Mouse (Mus musculus): ENCODE measurements around the gene Dennd2a. TPM values are rescaled to one million over a fixed set of nuclear protein-coding genes. Genes with fewer than 3 reads are reported as not detected.

Dennd2a gene
- polyA plus RNA-seq, 1 experiment from 2014 or later: 12.6 TPM

- no peak overlapping the region; the same call in 1 of the 2 replicates for H3K4me2 ChIP-seq
- no peak overlapping the region for H3K4me3 ChIP-seq (ENCODE audit: low read depth, low read length)
- H3K27me3 ChIP-seq (replicated peaks; ENCODE audit: control insufficient read depth, insufficient read depth, low read length): no peaks in the 10 kb centered on the region
- DNase-seq (ENCODE audit: low spot score) (no peak), ATAC-seq (replicated peaks; ENCODE audit: low FRiP score) (no peak)
- H3K4me1 ChIP-seq (replicated peaks; ENCODE audit: control insufficient read depth, insufficient read depth, low read length): peaks cover 6% of the 10 kb centered on the region; the same call in 1 of the 2 replicates
- 32% methylated on average over 6 of the region's 6 CpGs for WGBS
- H3K9me3 ChIP-seq (ENCODE audit: control insufficient read depth, low read length): peaks cover 3% of the 10 kb centered on the region; the same call in 1 of the 2 replicates
- peak overlapping the region; percentile 71; the same call in 1 of the 2 replicates for H3K27ac ChIP-seq (ENCODE audit: low read depth, low read length)
- no peak overlapping the region for H3K9ac ChIP-seq (ENCODE audit: low read depth, low read length)
- peaks cover 8% of the 10 kb centered on the region; the same call in 1 of the 2 replicates for H3K36me3 ChIP-seq (ENCODE audit: control insufficient read depth, insufficient read depth, low read length)
These were observed 41.9 kb downstream of the Dennd2a start for GRCm38 (mm10) chr6:39515739-39516131.

DNA sequence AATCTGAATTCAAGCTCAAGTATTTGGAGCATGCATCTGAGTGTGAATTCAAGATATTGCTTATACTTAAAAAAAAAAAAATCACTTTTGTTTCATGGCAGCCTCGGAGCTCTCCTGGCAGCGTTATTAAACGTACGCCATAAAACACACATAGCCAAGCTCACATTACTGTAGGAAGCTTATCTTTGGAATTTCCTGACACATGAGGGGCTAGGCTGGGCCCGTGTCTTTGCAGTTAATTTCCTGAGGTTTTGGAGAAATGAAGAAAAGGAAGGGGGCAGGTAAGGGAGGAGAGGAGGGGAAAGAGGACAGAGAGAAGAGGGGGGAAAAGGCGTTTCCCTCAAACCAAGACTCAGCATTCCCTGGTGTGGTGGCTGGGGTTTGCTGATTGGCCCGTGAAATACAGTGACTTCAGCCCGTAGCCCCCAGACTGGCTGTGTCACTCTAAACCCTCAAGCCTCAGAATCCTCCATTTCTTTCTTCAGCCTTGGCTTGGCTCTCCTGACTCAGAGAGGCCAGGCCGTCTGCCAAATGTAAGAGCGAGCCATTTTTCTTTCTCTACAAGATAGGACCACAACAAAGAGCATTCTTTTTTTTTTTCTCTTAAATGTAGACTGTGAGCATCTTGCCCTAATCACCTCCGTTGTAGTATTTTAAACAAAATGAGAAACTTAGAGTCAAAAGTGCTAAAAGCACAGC is 42.5 kb downstream of the Dennd2a start:
- Histone ChIP-seq H3K4me2 (peak overlapping the region; percentile 1; the same call in 1 of the 2 replicates), H3K27ac (ENCODE audit: low read depth, low read length) (peak overlapping the region; percentile 45), H3K9me3 (ENCODE audit: control insufficient read depth, low read length) (no peaks in the 10 kb centered on the region), H3K4me1 (replicated peaks; ENCODE audit: control insufficient read depth, insufficient read depth, low read length) (peaks cover 6% of the 10 kb centered on the region; the same call in 1 of the 2 replicates), H3K9ac (ENCODE audit: low read depth, low read length) (no peak overlapping the region), H3K27me3 (replicated peaks; ENCODE audit: control insufficient read depth, insufficient read depth, low read length) (no peaks in the 10 kb centered on the region), H3K4me3 (ENCODE audit: low read depth, low read length) (no peak overlapping the region), H3K36me3 (ENCODE audit: control insufficient read depth, insufficient read depth, low read length) (peaks cover 6% of the 10 kb centered on the region; the same call in 1 of the 2 replicates)
- WGBS: 43% methylated on average over 11 of the region's 11 CpGs
- ATAC-seq (replicated peaks; ENCODE audit: low FRiP score) (no peak), DNase-seq (ENCODE audit: low spot score) (no peak)

DNA sequence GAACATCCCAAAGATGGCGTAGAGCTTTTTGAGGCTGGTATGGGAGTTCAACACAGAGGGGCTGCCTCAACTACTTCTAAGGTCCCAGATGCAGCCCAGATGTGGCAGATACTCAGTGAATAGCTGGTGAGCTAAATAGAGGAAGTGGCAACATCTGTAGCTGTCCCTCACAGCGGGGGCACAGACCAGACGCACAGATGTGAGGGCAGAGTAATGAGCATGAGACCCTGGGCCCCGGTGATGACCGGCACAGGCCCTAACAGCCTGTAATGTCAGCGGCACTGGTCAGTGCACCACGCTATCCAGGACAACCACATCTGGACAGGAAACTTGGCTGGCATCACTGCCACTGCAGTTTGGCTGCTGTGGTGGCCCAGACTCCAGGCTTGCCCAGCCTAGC is 54.2 kb downstream of the Dennd2a start:
- no peak overlapping the region for H3K4me2 ChIP-seq
- H3K27me3 ChIP-seq (replicated peaks; ENCODE audit: control insufficient read depth, insufficient read depth, low read length): no peaks in the 10 kb centered on the region
- DNase-seq (ENCODE audit: low spot score) (no peak), ATAC-seq (replicated peaks; ENCODE audit: low FRiP score) (no peak)
- no peak overlapping the region for H3K9ac ChIP-seq (ENCODE audit: low read depth, low read length)
- H3K27ac ChIP-seq (ENCODE audit: low read depth, low read length): no peak overlapping the region
- no peaks in the 10 kb centered on the region for H3K9me3 ChIP-seq (ENCODE audit: control insufficient read depth, low read length)
- no peaks in the 10 kb centered on the region for H3K4me1 ChIP-seq (replicated peaks; ENCODE audit: control insufficient read depth, insufficient read depth, low read length)
- WGBS: 74% methylated on average over 7 of the region's 7 CpGs
- H3K36me3 ChIP-seq (ENCODE audit: control insufficient read depth, insufficient read depth, low read length): no peaks in the 10 kb centered on the region; the same call in 1 of the 2 replicates
- no peak overlapping the region for H3K4me3 ChIP-seq (ENCODE audit: low read depth, low read length)

DNA sequence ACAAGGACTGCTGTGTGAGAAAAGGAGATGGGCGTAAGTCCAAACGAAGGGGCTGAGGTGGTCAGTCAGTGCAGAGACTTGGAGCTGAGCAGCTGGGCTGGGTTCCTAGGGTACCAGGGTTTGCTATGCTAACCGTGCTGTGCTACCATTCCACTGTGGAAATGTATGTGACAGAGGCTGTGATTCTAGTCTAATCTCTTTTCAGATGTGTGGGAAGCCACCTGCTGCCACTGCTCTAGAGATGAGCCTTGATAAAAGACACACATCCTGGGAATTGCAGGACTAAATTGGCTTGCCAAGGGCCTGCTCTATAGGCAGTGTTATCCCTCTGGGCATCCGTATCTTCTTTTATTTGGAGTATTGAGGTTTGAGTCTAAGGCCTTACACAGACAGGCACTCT is 60.5 kb downstream of the Dennd2a start:
- Histone ChIP-seq H3K27me3 (replicated peaks; ENCODE audit: control insufficient read depth, insufficient read depth, low read length) (no peaks in the 10 kb centered on the region), H3K4me3 (ENCODE audit: low read depth, low read length) (no peak overlapping the region), H3K4me2 (no peak overlapping the region), H3K4me1 (replicated peaks; ENCODE audit: control insufficient read depth, insufficient read depth, low read length) (no peaks in the 10 kb centered on the region), H3K9me3 (ENCODE audit: control insufficient read depth, low read length) (no peaks in the 10 kb centered on the region), H3K36me3 (ENCODE audit: control insufficient read depth, insufficient read depth, low read length) (no peaks in the 10 kb centered on the region; the same call in 1 of the 2 replicates), H3K9ac (ENCODE audit: low read depth, low read length) (no peak overlapping the region), H3K27ac (ENCODE audit: low read depth, low read length) (no peak overlapping the region)
- DNase-seq (ENCODE audit: low spot score): no peak
- ATAC-seq (replicated peaks; ENCODE audit: low FRiP score): no peak
- 95% methylated on average over 4 of the region's 4 CpGs for WGBS

DNA sequence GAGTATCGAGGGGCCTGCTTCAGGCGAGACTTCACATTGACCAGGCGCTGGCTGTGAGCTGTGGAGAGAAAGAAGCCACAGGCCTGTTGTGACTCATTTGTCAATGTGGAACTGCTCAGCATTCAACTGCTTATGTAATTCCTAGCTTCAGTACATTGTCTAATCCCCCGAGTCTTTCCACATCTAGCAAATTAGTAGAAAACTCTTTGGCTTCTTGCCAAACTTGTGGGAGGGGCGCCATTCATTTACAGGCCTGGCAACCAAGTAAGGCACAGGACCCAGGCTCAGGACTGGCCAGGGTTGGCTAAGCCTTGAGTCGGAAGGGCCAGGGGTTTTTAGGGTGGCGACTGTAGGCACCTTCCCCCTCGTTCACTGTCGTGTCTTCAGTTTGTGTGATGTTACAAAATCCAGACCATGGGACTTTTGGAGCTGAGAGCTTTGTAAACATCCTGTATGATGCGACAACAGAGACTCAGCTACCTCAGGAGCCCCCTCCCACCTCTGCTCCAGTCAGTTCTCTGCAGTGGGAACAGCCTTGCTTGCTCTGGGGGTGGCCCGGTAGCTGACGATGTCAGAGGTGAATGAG is 64.4 kb downstream of the Dennd2a start:
- Histone ChIP-seq H3K36me3 (ENCODE audit: control insufficient read depth, insufficient read depth, low read length) (no peaks in the 10 kb centered on the region; the same call in 1 of the 2 replicates), H3K4me2 (no peak overlapping the region), H3K4me1 (replicated peaks; ENCODE audit: control insufficient read depth, insufficient read depth, low read length) (no peaks in the 10 kb centered on the region), H3K9me3 (ENCODE audit: control insufficient read depth, low read length) (no peaks in the 10 kb centered on the region), H3K9ac (ENCODE audit: low read depth, low read length) (no peak overlapping the region), H3K27me3 (replicated peaks; ENCODE audit: control insufficient read depth, insufficient read depth, low read length) (no peaks in the 10 kb centered on the region), H3K27ac (ENCODE audit: low read depth, low read length) (no peak overlapping the region), H3K4me3 (ENCODE audit: low read depth, low read length) (no peak overlapping the region)
- 74% methylated on average over 12 of the region's 12 CpGs for WGBS
- ATAC-seq (replicated peaks; ENCODE audit: low FRiP score) (no peak), DNase-seq (ENCODE audit: low spot score) (no peak)

DNA sequence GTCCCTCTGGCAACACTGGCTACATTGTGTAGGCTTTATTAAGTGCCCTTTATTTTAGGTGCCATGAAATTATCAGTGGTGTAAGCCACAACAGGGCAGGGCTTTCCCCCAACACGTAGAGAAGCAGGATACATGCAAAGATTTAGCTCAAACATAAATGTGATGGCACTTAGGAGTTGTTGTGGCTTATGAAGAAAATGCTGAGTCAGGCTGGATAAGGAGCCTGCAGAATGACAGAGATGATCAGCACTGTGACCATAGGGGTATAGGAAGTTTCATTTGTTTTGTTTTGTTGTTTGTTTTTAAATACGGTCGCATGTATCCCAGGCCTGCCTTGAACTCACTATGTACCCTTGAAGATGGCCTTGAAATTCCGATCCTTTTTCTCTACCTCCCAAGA is 65.5 kb downstream of the Dennd2a start:
- Histone ChIP-seq H3K9me3 (ENCODE audit: control insufficient read depth, low read length) (no peaks in the 10 kb centered on the region), H3K27ac (ENCODE audit: low read depth, low read length) (no peak overlapping the region), H3K27me3 (replicated peaks; ENCODE audit: control insufficient read depth, insufficient read depth, low read length) (no peaks in the 10 kb centered on the region), H3K4me3 (ENCODE audit: low read depth, low read length) (no peak overlapping the region), H3K4me1 (replicated peaks; ENCODE audit: control insufficient read depth, insufficient read depth, low read length) (no peaks in the 10 kb centered on the region), H3K36me3 (ENCODE audit: control insufficient read depth, insufficient read depth, low read length) (no peaks in the 10 kb centered on the region; the same call in 1 of the 2 replicates), H3K9ac (ENCODE audit: low read depth, low read length) (no peak overlapping the region), H3K4me2 (no peak overlapping the region)
- DNase-seq (ENCODE audit: low spot score) (no peak), ATAC-seq (replicated peaks; ENCODE audit: low FRiP score) (no peak)
- WGBS: 83% methylated on average over 4 of the region's 4 CpGs

GRCm38 (mm10) chr6:39491203-39491602 is 66.5 kb downstream of the Dennd2a start:
- 84% methylated on average over 5 of the region's 5 CpGs for WGBS
- Histone ChIP-seq H3K9me3 (ENCODE audit: control insufficient read depth, low read length) (no peaks in the 10 kb centered on the region), H3K4me2 (no peak overlapping the region), H3K36me3 (ENCODE audit: control insufficient read depth, insufficient read depth, low read length) (no peaks in the 10 kb centered on the region; the same call in 1 of the 2 replicates), H3K4me1 (replicated peaks; ENCODE audit: control insufficient read depth, insufficient read depth, low read length) (no peaks in the 10 kb centered on the region), H3K9ac (ENCODE audit: low read depth, low read length) (no peak overlapping the region), H3K27ac (ENCODE audit: low read depth, low read length) (no peak overlapping the region), H3K4me3 (ENCODE audit: low read depth, low read length) (no peak overlapping the region), H3K27me3 (replicated peaks; ENCODE audit: control insufficient read depth, insufficient read depth, low read length) (no peaks in the 10 kb centered on the region)
- DNase-seq (ENCODE audit: low spot score): no peak
- no peak for ATAC-seq (replicated peaks; ENCODE audit: low FRiP score)

DNA sequence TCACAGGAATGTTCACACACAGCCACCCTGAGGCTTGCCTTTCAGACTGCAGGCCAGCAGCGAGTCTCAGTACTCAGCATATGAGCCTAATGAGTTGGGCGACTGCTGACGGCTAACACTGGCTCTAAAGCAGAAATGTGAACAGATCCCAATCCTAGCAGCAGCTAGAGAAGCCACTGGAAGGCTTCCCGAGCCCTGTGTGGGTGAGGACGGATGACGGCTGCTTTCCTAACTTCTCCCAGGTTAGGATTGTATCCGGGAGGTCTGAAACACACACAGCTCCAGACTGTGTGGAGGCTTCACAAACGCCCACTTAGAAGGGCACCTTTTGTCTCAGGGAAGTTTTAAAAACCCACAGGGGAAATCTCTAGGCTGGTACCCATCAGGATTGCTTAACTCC is 69.4 kb downstream of the Dennd2a start:
- no peaks in the 10 kb centered on the region for H3K9me3 ChIP-seq (ENCODE audit: control insufficient read depth, low read length)
- no peak overlapping the region for H3K4me3 ChIP-seq (ENCODE audit: low read depth, low read length)
- no peaks in the 10 kb centered on the region for H3K27me3 ChIP-seq (replicated peaks; ENCODE audit: control insufficient read depth, insufficient read depth, low read length)
- peaks cover 11% of the 10 kb centered on the region for H3K36me3 ChIP-seq (ENCODE audit: control insufficient read depth, insufficient read depth, low read length)
- H3K4me2 ChIP-seq: no peak overlapping the region
- WGBS: 81% methylated on average over 8 of the region's 8 CpGs
- no peak overlapping the region for H3K27ac ChIP-seq (ENCODE audit: low read depth, low read length)
- H3K9ac ChIP-seq (ENCODE audit: low read depth, low read length): no peak overlapping the region
- DNase-seq (ENCODE audit: low spot score) (no peak), ATAC-seq (replicated peaks; ENCODE audit: low FRiP score) (no peak)
- no peaks in the 10 kb centered on the region for H3K4me1 ChIP-seq (replicated peaks; ENCODE audit: control insufficient read depth, insufficient read depth, low read length)

DNA sequence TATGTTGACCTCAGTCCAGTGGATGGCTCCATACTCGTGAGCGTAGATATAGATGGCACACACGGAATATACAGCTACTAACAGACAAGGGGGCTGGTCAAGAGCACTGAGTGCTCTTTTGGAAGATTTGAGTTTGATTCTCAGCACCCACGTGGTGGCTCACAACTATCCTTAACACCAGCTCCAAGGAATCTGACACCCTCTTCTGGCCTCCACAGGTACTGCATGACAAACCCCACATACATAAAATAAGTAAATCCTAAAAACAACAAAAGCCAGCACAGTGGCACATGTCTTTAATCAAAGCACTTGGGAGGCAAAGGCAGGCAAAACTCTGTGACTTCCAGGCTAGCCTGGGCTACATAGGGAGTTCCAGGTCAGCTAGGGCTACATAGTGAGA is 74.0 kb downstream of the Dennd2a start:
- Histone ChIP-seq H3K27ac (ENCODE audit: low read depth, low read length) (no peak overlapping the region), H3K9ac (ENCODE audit: low read depth, low read length) (no peak overlapping the region), H3K36me3 (ENCODE audit: control insufficient read depth, insufficient read depth, low read length) (peaks cover 13% of the 10 kb centered on the region), H3K4me3 (ENCODE audit: low read depth, low read length) (no peak overlapping the region), H3K9me3 (ENCODE audit: control insufficient read depth, low read length) (no peaks in the 10 kb centered on the region), H3K27me3 (replicated peaks; ENCODE audit: control insufficient read depth, insufficient read depth, low read length) (no peaks in the 10 kb centered on the region), H3K4me2 (no peak overlapping the region), H3K4me1 (replicated peaks; ENCODE audit: control insufficient read depth, insufficient read depth, low read length) (no peaks in the 10 kb centered on the region)
- WGBS: 95% methylated on average over 4 of the region's 4 CpGs
- ATAC-seq (replicated peaks; ENCODE audit: low FRiP score): no peak
- no peak for DNase-seq (ENCODE audit: low spot score)
